Mouse (Mus musculus): ENCODE measurements at regions not wholly inside any gene's neighbourhood (a gene's known extent, or its start where the extent isn't known, plus 50 kb on each side); places are given as distances from the start of the nearest gene placed in this dataset.

- DNase-seq: no peak
These were observed 1098.7 kb downstream of the Pcdh18 start for GRCm38 (mm10) chr3:48658386-48658785.

GRCm38 (mm10) chr3:48655084-48655483 lies 1102.0 kb downstream of the Pcdh18 start:
- DNase-seq: no peak

GRCm38 (mm10) chr3:48631889-48632483 lies 1125.1 kb downstream of the Pcdh18 start:
- DNase-seq: no peak

GRCm38 (mm10) chr3:48608933-48609332 lies 1148.2 kb downstream of the Pcdh18 start:
- no peak for DNase-seq

GRCm38 (mm10) chr3:48604840-48605239 lies 1152.3 kb downstream of the Pcdh18 start:
- no peak for DNase-seq

GRCm38 (mm10) chr3:48587341-48587740 lies 1169.8 kb downstream of the Pcdh18 start:
- no peak for DNase-seq

- peak; percentile 29 for DNase-seq
These were observed 1171.0 kb downstream of the Pcdh18 start for GRCm38 (mm10) chr3:48586145-48586544.

GRCm38 (mm10) chr3:48584340-48584739 lies 1172.8 kb downstream of the Pcdh18 start:
- DNase-seq: no peak

GRCm38 (mm10) chr3:48582521-48582920 lies 1174.6 kb downstream of the Pcdh18 start:
- DNase-seq: peak; percentile 19

GRCm38 (mm10) chr3:48579971-48580370 lies 1177.2 kb downstream of the Pcdh18 start:
- DNase-seq: no peak

- DNase-seq: no peak
These were observed 1177.9 kb downstream of the Pcdh18 start for GRCm38 (mm10) chr3:48579229-48579628.

- no peak for DNase-seq
These were observed 1210.5 kb downstream of the Pcdh18 start for GRCm38 (mm10) chr3:48546669-48547068.

GRCm38 (mm10) chr3:48515009-48515408 lies 1242.1 kb downstream of the Pcdh18 start:
- DNase-seq: no peak

- no peak for DNase-seq
These were observed 1253.1 kb downstream of the Pcdh18 start for GRCm38 (mm10) chr3:48503996-48504395.

GRCm38 (mm10) chr3:48464679-48465078 lies 1292.4 kb downstream of the Pcdh18 start:
- DNase-seq: no peak

- no peak for DNase-seq
These were observed 1315.2 kb downstream of the Pcdh18 start for GRCm38 (mm10) chr3:48441938-48442337.

GRCm38 (mm10) chr3:48429406-48430033 lies 1327.6 kb downstream of the Pcdh18 start:
- no peak for DNase-seq

GRCm38 (mm10) chr3:48389862-48390261 lies 1367.3 kb downstream of the Pcdh18 start:
- DNase-seq: no peak

All from kidney, adult 9 months (tissue).